In the genomic region with DNA sequence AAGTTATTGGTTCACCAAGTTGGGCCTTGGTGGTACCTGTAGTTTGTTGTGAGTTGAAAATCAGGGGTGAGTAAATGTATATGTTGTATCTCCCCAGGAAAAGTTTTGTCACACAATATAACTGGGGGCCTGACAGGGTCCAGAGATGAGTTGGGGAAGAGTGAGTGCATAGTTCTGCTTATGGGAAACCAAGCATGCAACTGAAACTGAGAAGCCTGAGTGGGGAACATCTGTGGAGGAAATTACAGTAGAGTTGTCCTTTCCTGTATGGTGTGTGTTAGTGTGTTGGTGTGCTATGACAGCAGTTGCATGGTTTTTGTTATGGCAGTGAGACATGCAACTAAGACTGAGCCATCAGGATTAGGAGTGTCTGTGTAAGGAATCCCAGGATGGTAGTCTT, we compare ENCODE assay signal across 17 mouse cellular contexts. TPM values are rescaled to one million over a fixed set of nuclear protein-coding genes. Genes with fewer than 3 reads are reported as not detected.
DNase-seq lines count a peak whose midpoint lies in the region; ATAC-seq lines count a peak whose summit lies in the region.
"Had no signal": no experiment of that assay in that cellular context is flagged by ENCODE, and none has a peak within 500 bp of the region (broad histone marks: within the 10 kb centered on the region; RNA-seq: fewer than 3 reads in every experiment).

No protein-coding gene starts in this region.

- ATAC-seq in granulocyte monocyte progenitor cell, adult 5-6 weeks (replicated peaks; ENCODE audit: poor library complexity, severe bottlenecking), result peak; percentile 94
- peak; percentile 59; the same call in 1 of the 2 replicates for ATAC-seq in neutrophil, adult 5-6 weeks (ENCODE audit: extremely low read depth, insufficient number of reproducible peaks, low FRiP score, poor library complexity, severe bottlenecking)
- ATAC-seq: forebrain, embryonic 16.5 days had no signal

- peak; percentile 42 to 49 for DNase-seq in spleen, postnatal 36 days (ENCODE audit: low spot score in 2 of 2)
- DNase-seq in spleen, adult 18-20 months, result no peak
- no peak for DNase-seq in kidney, postnatal 25 days
- DNase-seq in thymus, postnatal 36 days, result no peak
- DNase-seq in layer of hippocampus, adult 9-11 months, result no peak
- DNase-seq: adrenal gland, adult 8-10 months; adrenal gland, postnatal 36 days; cerebellum, adult 11-12 months; cerebellum, adult 9-10 months; cerebellum, postnatal 25 days; gastrocnemius, postnatal 10 days; heart, adult 18-20 months; heart, postnatal 14 days had no signal

RNA-seq across cellular contexts. Expression of a gene that starts 3.4 kb away (rescaled TPM):
- total RNA-seq in granulocyte monocyte progenitor cell, adult 5-6 weeks (2014; fragmentation: Nextera tagmentation), result not detected in 2 replicates
- total RNA-seq in granulocyte monocyte progenitor cell, adult 5-6 weeks (2017), result not detected in 2 replicates
- total RNA-seq in neutrophil, adult 5-6 weeks (2017), result not detected in 2 replicates
- total RNA-seq: adrenal gland, adult 8-10 months; adrenal gland, postnatal 36 days; G1E; gastrocnemius, postnatal 10 days; heart, adult 18-20 months; heart, postnatal 14 days had no signal

RNA-seq across cellular contexts. Expression of a gene that starts 33.4 kb away (rescaled TPM):
- total RNA-seq in granulocyte monocyte progenitor cell, adult 5-6 weeks (2014; fragmentation: Nextera tagmentation), result 3.0 and 9.9 TPM in 2 replicates
- 5.6 and 6.6 TPM in 2 replicates for total RNA-seq in granulocyte monocyte progenitor cell, adult 5-6 weeks (2017)
- total RNA-seq in neutrophil, adult 5-6 weeks (2017), result 7.2 and 7.8 TPM in 2 replicates

Comparison
In these comparisons a context has a peak if more than half of its experiments do, and no peak if none do; other contexts are left out.
1. DNase-seq: peak in spleen, postnatal 36 days (2 of 2); none in spleen, adult 18-20 months (0 of 2), kidney, postnatal 25 days (0 of 2), thymus, postnatal 36 days (0 of 2) and layer of hippocampus, adult 9-11 months (single experiment).